Mouse (Mus musculus) hindlimb bud, embryonic 11.5 days (tissue): ENCODE measurements at regions not wholly inside any gene's neighbourhood (a gene's known extent, or its start where the extent isn't known, plus 50 kb on each side); places are given as distances from the start of the nearest gene placed in this dataset.
"Not testable (repeated sequence)": the region's sequence is repeated elsewhere in the genome, so short reads cannot be mapped to it uniquely, and the experiment has no call there.

Source experiments
- DNase-seq: peaks from one replicate; pipeline ENCODE4 v3.0.0-alpha.2; 2012; ENCODE audit warnings: low read depth, low spot score; ENCODE audit errors: extremely low spot score

DNA sequence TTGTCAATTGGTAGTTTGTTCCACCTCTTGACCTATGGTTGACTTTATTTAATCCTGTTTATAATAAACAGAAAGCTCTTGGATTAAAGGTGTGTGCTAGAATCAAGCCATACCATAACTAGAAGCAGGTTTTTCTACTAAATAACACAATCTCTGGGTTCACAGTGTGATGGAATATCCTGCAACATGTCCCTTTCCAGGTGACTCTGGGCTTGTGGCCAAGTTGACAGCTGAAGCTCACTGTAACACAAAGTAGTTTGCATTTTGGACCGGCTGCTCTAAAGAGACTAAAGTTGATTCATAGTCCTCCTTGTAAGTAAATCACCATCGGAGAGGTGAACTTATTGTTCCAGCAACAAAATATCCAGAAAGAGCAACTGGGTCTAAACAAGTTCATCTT, 149.3 kb upstream of the Kctd3 start:
- DNase-seq = no peak

DNA sequence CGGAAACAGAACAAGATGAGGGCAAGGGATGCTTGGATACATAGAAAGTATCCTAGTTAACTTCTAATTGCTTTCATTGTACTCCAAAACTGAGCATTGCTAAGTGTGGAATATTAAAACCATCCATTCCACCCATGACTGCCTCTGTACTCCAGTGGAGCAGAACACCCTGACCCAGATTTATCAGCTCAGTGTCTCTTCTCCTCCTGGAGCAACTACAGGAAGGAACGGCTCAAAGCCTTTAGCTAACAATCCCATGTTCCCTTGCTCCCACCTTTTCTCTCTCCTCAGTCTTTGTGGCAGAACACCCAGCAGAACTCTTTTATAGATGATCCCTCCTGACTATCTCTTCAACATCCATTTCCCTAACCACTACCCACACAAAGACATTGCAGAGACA, 146.7 kb upstream of the Kctd3 start:
- DNase-seq = no peak

DNA sequence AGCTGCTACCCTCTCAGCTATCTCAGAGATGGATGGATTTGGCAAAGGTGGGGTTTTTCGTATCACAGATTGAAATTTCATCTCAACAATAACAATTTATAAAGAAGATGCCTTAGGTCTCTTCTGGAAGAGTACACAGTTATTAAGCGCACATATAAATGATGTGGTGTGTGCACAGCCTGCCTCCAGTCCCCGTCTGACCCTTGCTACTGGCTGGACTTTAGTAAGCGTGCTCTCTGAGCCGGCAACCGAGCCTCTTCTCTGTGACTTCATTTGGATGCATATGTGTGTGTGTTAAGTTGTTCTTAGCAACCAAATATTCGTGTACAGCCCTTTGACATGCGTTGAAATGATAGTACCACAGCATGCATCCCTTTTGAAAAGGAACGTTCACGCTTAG, 145.5 kb upstream of the Kctd3 start:
- DNase-seq = no peak

DNA sequence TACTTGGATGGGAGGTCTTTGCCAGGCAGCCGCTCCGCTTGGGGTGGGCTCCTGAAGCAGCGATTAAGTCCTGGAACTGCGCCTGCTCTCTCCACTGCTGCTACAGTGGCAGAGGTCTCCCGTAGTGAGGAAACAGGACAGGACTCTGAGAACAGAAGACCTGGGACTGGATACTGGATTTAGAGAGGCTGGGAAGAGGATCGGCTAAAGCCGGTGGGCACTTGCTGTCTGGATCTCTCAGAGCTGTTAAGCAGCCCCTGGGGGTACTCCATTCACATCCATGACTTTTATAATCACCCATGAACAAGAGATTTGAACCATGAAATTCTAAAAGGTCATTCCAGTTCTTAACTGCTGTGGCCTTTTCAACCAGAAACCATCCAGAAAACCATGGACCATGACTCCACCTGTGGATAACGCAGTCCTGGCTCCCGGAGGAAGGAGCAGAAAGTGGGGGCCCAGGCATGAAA, 135.4 kb upstream of the Kctd3 start:
- DNase-seq = no peak

DNA sequence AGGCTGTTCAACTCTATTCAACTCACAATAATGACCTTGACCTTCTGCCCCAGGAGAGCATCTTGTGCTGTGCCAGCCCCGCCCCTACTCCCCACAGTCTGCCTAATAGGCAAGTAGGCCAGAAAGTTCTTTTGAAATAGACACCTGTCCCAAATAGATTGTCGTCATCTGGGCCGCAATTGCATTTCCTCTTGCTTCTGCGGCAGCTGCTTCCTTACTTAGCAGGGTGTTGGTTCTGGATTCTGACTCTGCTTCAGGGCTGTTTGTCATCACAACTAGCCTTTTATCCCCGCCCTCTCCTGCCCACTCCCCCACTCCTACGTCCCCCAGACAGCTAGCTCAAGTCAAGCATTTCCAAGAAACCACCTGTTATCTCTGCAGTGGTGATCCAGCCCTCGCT, 134.9 kb upstream of the Kctd3 start:
- no peak for DNase-seq

DNA sequence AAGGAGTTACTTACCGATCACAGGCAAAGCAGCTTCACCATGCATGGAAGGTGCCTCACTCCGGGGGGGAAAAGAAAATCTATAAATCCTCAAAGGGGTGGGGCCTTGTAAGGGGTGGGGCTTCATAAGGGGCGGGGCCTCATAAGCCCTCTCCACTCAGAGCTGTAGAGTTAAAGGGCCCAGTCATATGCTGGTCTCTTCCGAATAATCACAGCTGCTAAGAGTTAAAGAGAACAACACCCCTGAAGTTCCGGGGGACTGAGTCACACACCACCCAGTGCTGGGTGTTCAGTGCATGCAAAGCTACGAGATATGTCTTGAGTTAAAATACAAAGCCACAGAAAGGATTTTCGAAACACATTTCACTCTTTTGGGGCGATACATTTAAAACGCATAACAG, 134.1 kb upstream of the Kctd3 start:
- no peak for DNase-seq

DNA sequence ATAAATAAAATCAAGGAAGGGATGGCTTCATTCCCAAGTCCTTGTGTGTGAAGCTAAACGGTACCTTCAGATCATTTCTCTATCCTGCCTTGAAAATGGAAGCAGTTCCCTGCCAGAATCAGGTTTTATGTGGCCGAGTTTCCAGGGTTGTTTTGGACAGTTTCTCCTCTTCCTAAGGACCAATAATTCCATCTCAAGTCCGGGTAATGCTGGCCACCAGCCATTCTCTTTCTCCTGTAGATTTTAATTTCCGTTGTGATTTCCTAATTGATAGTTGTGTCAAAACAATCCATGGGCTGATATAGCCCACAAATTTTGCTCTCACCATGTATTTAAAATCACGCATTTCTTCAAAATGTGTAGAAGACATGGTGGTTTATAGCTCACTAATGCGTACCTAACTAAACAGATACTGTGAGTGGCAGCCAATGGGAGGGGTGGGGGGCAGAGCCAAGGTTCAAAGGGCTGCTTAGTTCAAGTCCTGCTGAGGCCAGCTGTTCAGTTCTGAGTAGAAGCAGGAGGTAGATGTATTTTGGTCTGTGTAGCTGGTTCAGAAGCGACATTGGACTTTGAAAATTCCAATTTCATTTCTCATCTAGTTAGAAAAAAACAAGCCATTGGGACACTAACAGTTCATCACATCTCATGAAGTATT, 129.2 kb upstream of the Kctd3 start:
- no peak for DNase-seq

DNA sequence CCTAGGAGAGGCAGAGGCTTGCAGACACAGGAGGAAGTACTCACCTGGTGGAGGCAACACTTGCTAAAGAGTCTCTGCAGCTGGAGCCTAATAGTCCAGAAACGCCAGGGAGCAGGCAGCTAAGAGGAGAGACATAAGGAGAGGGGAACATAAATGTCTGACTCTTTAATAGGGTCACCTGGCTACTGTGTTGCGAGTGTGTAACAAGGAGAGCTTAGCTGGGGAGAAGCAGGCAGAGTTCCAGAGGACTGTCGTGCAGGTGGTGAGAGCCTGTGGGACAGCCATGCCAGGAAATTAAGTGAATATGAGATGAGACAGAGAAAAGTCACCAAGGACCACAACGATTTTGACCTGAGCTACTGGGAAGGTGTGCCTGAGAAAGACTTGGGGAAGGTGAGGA, 128.2 kb upstream of the Kctd3 start:
- no peak for DNase-seq

DNA sequence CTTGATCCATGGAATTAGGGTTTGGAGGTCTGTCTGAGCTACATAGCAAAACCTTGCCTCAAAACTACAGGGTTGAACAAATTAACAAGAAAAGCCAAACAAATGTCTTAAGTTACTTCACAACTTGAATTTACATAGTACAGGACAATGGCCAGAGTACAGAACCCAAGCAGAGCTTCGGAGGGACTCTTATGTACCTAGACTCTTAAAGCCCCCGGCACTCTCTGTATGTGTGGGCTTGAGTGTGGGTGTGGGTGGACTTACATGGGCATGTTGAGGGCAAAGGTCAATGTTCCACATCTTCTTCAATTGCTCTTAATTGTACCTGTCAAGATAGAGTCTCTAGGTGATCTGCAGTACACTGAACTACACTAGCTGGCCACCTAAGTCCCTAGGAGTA, 121.1 kb upstream of the Kctd3 start:
- DNase-seq = no peak

DNA sequence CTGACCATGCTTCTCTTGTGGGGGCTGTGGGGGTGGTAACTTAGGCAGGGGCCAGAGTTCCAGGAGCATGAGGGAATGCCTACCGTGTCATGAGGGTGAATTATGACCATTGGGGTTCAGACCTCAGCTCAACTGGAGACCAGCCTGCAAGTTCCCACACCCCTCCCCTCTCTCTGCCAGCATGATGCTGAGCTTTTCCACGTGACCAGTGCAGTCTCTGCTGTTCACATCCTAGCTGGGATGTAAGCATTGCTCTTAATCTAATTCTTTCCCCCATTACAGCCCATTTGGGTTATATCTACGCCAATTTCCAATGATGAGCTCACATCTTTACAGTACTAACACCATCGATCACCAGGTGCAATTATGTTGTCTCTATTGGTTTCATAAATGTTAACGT, 120.6 kb upstream of the Kctd3 start:
- DNase-seq = not testable (repeated sequence)

DNA sequence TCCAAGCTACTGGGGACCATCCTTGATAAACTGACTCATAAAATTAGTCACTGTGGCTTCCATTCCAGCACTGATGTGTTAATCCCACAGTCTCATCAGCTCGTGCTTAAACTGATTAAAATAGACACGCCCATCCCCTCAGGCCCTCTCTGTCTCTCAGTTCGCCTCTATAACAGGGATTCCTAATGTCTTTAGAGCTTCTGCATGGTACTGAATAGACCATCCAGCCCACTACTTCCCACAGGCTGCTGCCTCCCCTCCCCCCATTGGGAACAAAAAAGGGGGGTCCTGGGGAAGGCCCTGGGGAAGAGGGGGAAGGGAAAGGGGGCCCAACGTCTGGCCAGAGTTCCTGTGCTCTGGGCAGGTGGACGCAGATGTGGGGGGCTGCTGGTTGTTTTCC, 119.7 kb upstream of the Kctd3 start:
- DNase-seq = no peak

DNA sequence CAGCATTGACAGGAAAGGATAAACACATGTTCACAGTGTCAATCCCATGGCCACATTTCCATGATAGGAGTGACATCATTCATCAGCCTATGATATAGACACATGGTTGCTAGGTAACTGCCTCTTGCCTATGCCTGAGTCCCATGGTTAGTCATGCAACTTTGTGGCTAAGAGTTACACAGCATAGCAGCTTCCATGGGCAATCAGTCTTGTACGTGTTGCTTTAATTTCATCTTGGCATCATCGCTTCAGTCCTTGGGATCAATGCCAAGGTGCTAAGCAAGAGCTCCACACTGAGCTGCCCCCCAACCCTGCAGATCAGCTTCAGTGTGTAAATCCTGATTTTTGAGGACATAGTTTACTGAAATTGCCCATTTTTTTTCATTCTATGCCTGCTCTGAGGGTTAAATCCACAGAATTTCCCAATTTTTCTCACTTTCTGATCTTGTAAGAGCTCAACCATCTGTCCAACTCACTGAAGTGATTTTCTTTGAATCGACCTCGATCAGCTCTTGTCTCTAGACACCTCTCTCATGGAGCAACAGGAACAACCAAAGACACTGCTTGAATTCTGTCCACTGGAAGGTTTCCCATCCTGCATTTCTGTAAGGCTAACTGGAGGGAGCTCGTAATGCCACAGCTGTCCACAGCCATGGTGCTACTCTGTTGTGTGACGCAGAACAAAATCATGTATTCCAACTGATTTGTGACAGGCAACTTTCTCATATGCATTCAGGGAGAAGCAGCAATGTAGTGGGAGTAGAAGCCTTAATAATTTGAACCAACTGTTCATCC, 112.5 kb upstream of the Kctd3 start:
- DNase-seq = no peak

DNA sequence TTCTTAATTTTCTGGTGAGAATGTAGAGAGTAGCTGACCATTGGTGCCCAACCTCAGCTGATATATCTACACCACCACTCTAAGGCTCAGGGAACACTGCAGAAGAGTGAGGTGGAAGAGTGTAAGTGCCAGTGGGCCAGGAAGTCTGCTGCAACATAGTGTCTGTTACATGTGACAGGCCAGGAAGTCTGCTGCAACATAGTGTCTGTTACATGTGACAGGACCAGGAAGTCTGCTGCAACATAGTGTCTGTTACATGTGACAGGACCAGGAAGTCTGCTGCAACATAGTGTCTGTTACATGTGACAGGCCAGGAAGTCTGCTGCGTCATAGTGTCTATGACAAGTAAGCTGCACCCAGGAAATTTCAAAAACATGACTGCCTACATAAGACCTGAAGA, 111.4 kb upstream of the Kctd3 start:
- not testable (repeated sequence) for DNase-seq

DNA sequence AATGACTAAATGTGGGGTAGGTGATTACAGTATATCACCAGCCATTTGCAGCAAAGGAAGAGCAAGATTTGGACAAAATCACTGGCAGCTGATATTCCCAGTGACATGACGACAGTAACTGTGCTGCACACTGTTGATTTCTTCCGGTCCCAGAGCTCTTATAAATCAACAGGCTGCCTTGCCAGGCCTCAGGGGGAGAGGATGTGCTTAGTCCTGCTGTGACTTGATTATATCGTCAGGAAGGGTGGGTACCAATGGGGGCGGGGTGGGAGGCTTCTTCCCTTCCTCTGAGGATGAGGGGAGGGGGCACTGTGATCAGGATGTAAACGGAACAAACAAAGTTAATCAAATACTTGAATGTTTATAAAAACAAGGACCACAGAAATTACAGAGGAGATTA, 110.9 kb upstream of the Kctd3 start:
- no peak for DNase-seq

DNA sequence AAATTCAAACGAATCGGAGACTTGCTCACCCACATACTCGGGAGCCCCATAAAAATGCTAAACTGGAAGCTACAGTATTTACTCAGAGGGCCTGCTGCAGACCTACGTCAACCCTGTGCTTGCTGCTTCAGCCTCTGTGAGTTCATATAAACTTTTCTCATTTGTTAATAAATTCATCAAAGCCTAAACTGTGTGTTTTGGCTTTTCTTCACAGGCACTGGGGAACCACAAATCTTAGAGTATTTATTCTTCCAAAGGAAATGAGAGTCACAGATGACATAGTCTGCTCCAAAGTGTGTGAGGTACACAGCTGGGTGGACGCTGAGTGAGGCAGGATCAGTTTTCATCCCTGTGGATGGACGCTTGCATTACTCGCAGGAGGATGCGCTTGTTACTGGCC, 108.3 kb upstream of the Kctd3 start:
- DNase-seq = no peak

DNA sequence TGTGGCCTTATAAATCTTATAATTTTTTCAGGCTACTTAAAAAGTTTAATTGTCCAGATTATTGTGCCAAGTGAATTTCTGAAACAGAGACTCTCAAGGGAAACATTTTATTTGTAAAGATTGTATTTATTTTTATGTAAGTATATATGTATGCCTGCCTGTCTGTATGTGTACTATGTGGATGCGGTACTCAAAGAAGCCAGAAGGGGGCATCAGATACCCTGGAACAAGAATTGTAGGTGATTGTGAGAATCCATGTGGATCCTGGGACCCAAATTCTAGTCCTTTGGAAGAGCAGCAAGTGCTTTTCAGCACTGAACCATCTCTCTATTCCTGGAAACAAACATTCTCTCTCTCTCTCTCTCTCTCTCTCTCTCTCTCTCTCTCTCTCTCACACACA, 107.6 kb upstream of the Kctd3 start:
- no peak for DNase-seq

DNA sequence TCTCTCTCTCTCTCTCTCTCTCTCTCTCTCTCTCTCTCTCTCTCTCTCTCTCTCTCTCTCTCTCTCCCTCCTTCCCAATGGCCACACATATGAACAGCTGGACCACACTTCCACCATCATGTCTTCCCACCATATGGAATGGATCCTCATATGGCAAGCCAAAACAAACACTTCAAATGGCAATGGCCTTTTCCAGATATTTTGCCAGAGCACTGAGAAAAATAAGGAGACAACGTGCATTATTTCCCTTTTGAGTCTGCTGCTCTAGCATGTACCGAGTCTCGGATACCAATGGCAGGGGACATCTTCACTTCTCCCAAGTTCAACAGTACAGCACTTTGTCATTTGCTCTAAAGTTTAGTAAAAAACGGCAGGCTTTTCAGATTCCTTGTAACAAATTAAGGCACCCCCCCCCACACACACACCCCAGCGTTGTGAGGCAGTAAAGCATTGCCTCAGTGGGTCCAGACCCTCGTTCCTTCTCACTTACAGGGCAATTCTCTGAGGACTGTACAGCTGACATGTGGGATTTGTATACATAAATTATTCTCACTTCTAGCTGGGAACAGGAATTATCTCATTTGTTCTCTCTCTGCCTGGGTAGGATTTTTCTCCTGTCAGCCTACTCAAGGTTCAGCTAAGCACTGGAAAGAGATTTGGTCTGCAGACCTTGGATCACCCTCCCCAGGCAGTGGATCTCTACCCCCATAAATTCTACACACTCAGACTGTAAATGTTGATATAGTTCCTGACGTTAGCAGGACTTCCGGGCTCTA, 100.8 kb upstream of the Kctd3 start:
- no peak for DNase-seq

DNA sequence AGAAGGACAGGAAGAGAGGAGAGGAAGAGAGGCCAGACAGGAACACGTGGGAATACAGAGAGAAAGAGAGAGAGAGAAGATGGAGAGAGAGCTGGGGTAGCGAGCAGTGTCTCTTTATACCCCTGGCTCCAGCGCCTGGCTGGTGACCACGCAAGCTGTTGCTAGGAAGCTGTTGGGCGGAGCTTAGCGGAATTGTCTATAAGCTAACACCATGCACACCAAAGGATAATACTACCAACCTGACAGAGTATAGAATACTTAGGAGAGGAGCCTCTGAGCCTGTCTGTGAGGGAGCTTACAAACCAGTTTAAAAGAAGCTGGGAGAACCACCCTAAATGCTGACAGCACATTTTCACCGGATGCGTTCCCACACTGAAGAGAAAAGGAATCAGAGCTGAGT, 100.2 kb upstream of the Kctd3 start:
- no peak for DNase-seq

DNA sequence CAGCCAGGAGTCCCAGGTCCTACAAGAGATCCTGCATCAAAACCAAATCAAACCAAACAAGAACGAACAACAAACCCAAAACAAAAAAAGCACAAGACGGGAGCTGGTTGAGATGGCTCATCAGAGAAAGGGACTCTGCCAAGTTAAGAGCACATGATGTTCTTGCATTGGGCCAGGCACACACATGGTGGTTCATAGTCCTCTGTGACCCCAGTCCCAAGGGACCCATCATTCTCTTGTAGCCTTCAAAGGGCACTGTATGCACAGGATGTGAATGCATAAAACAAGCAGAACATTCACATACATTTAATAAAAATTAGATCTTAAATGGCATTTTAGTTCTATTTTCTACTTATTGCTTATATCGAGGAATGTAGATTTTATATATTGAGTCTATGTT, 99.5 kb upstream of the Kctd3 start:
- DNase-seq = no peak

DNA sequence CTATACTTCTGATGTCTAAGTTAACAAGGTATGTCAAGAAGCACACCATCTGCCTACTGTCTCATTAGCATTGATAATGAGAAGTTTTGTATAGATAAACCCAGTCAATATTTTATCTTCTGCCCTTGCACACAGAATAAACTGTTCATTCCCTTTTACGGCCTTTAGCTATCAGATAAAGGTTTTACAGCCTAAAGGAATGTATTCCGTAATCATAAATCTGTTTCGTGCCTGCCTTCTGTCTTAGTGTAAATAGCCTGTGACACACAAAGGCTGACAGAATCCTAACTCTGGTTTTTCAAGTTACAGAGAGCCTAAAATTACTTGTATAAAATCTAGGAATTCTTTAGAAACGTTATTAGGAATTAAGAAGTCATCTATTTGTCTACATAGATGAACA, 97.6 kb upstream of the Kctd3 start:
- DNase-seq = no peak

DNA sequence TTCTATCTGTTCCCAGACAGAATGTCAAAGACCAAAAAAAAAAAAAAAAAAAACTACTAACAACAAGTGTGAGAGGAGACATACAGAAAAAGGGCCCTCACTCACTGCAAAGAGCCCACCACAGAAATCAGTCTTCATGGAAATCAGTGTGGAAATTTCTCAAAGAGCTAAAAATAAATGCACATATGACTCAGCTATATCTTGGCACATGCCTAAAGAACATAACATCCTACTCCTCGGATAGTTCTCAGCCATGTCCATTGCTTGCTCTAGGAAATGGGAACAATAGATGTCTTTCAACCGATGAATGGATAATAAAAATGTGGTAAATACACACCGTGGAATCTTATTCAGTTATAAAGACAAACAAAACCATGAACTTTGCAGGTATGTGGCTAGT, 95.1 kb upstream of the Kctd3 start:
- no peak for DNase-seq

DNA sequence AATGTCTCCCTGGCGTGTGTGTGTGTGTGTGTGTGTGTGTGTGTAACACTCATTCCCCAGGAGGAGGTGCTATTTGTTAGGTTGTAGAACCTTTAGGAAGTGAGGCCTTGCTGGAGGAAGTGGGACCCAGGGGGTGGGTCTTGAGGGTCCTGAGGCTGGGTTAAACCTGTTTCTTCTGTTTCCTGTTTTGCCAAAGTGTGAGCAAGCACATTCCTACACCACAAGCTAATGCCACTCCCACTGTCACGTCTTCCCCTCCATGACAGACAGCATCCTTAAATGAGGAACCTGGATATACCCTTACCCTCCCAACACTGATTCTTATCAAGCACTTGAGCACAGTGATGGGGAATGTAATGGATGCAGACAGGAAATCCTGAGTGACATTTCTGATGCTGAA, 91.5 kb upstream of the Kctd3 start:
- DNase-seq = no peak
